Mouse (Mus musculus): ENCODE data around the gene Yif1b. TPM values are rescaled to one million over a fixed set of nuclear protein-coding genes. Genes with fewer than 3 reads are reported as not detected.

Gene Yif1b
- polyA plus RNA-seq, 1 experiment from 2014 or later = 91.8 TPM

GRCm38 (mm10) chr7:29296998-29297397 is 58.9 kb downstream of the Yif1b start:
- H3K4me1 ChIP-seq (replicated peaks; ENCODE audit: control insufficient read depth, insufficient read depth, low read length) = peaks cover 17% of the 10 kb centered on the region
- no peak overlapping the region for H3K27ac ChIP-seq (ENCODE audit: low read depth, low read length)
- 11% methylated on average over 10 of the region's 10 CpGs for WGBS
- DNase-seq (ENCODE audit: low spot score) (peak; percentile 85), ATAC-seq (ENCODE audit: low FRiP score) (no peak)
- H3K36me3 ChIP-seq (ENCODE audit: control insufficient read depth, insufficient read depth, low read length) = no peaks in the 10 kb centered on the region
- no peak overlapping the region for H3K4me3 ChIP-seq (ENCODE audit: low read depth, low read length)
- H3K9ac ChIP-seq (ENCODE audit: low read depth, low read length) = no peak overlapping the region
- H3K27me3 ChIP-seq (ENCODE audit: control insufficient read depth, insufficient read depth, low read length) = no peaks in the 10 kb centered on the region
- no peak overlapping the region for H3K4me2 ChIP-seq (replicated peaks; ENCODE audit: low read depth, low read length)
- no peaks in the 10 kb centered on the region for H3K9me3 ChIP-seq (ENCODE audit: control insufficient read depth, low read length)

Other genes with a start within 250 kb of the Yif1b start
- gene Ryr1, start 113.2 kb upstream of the Yif1b start, polyA plus RNA-seq (2014; fragmentation: Nextera tagmentation; extraction: Ambion mirVana) = 1.1 and 1.5 TPM in 2 replicates
- 0.28 and 0.52 TPM in 2 replicates for gene Rasgrp4, start 103.5 kb upstream of the Yif1b start, polyA plus RNA-seq (2014; fragmentation: Nextera tagmentation; extraction: Ambion mirVana)
- 14.8 and 16.5 TPM in 2 replicates for gene Fam98c, start 82.1 kb upstream of the Yif1b start, polyA plus RNA-seq (2014; fragmentation: Nextera tagmentation; extraction: Ambion mirVana)
- gene Ggn, start 68.1 kb upstream of the Yif1b start, polyA plus RNA-seq (2014; fragmentation: Nextera tagmentation; extraction: Ambion mirVana) = 0.45 and 0.69 TPM in 2 replicates
- 4.6 and 6.5 TPM in 2 replicates for gene Spred3, start 67.9 kb upstream of the Yif1b start, polyA plus RNA-seq (2014; fragmentation: Nextera tagmentation; extraction: Ambion mirVana)
- 338 and 343 TPM in 2 replicates for gene Psmd8, start 57.6 kb upstream of the Yif1b start, polyA plus RNA-seq (2014; fragmentation: Nextera tagmentation; extraction: Ambion mirVana)
- gene Catsperg1, start 24.3 kb upstream of the Yif1b start, polyA plus RNA-seq (2014; fragmentation: Nextera tagmentation; extraction: Ambion mirVana) = 0.51 and 0.59 TPM in 2 replicates
- gene Kcnk6, start 5.8 kb upstream of the Yif1b start, polyA plus RNA-seq (2014; fragmentation: Nextera tagmentation; extraction: Ambion mirVana) = 0.32 TPM in 2 replicates
- gene 2200002D01Rik, start 10.1 kb downstream of the Yif1b start, polyA plus RNA-seq (2014; fragmentation: Nextera tagmentation; extraction: Ambion mirVana) = 2.5 and 2.7 TPM in 2 replicates
- 37.5 and 43.4 TPM in 2 replicates for gene Spint2, start 43.6 kb downstream of the Yif1b start, polyA plus RNA-seq (2014; fragmentation: Nextera tagmentation; extraction: Ambion mirVana)
- gene Ppp1r14a, start 51.0 kb downstream of the Yif1b start, polyA plus RNA-seq (2014; fragmentation: Nextera tagmentation; extraction: Ambion mirVana) = 33.9 and 37.0 TPM in 2 replicates
- gene Dpf1, start 65.6 kb downstream of the Yif1b start, polyA plus RNA-seq (2014; fragmentation: Nextera tagmentation; extraction: Ambion mirVana) = 60.9 and 73.6 TPM in 2 replicates

Data from hindbrain, embryonic 11.5 days (tissue).